Mouse (Mus musculus): ENCODE data around the gene Mid1ip1. TPM values are rescaled to one million over a fixed set of nuclear protein-coding genes. Genes with fewer than 3 reads are reported as not detected.

The Mid1ip1 gene
- 100 to 1,000 TPM; 108 to 113 TPM for total RNA-seq (2021)
- long read RNA-seq, experiment 1, transcript Mid1ip1-202 (2 exons, 2,022 nt) = minor isoform, 46 of 293 reads
- long read RNA-seq, experiment 1, transcript Mid1ip1-201 (2 exons, 2,019 nt) = major isoform, 209 of 293 reads
- long read RNA-seq, experiment 1, partial matches to known transcripts = 0 of 293 reads
- long read RNA-seq, experiment 1, other reads (novel, unspliced or antisense) = 37 of 293 reads
- long read RNA-seq, experiment 2, transcript Mid1ip1-201 (2 exons, 2,019 nt) = major isoform, 187 of 236 reads
- long read RNA-seq, experiment 2, transcript Mid1ip1-202 (2 exons, 2,022 nt) = minor isoform, 24 of 236 reads
- long read RNA-seq, experiment 2, partial matches to known transcripts = 0 of 236 reads
- long read RNA-seq, experiment 2, other reads (novel, unspliced or antisense) = 23 of 236 reads

DNA sequence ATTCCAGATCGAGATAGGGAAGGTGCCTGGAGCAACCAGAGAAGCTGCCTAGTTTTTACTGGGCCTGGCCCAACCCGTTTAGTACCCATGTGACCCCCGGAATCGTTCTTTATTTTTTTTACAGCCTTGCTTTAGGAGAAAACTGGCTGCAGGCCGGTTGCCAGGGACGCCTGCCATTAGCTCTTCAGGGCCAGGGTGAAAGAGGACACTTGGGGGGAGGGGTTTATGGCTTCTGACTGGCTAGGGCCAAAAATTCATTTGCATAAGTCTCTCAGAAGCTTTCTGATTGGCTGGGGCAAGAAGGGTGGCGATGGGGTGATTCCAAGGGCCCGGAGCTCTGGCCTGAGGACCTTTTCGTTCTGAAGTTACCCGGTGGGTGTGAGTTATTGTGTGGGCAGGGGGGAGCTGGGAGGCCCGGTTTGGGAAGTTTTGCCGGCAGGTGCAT lies at the start of gene Mid1ip1:
TSS of gene Mid1ip1 (plus strand) at position 318 of the 445 bp plus-strand sequence.
- DNase-seq (ENCODE audit: low spot score in 2 of 2) = peak; percentile 10 to 20

- DNase-seq (ENCODE audit: low spot score in 2 of 2) = no peak
Measured at GRCm38 (mm10) chrX:10694455-10695180, 20.2 kb upstream of the Mid1ip1 start.

DNA sequence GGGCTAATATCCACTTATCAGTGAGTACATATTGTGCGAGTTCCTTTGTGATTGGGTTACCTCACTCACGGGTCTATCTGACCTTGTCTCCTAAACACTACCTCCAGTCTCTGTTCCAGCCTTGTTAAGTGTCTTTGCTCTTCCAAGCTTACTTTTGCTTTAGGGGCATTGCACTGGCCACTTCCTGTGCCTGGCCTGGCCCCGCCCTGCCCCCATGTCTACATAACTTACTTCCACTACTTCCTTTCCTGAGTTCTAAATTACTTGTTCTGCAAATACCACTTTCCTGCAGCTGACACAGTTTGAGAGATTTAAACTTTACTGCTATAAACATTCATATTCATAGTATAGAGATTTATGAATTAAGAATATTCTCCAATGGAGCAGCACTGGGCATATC lies 8.1 kb upstream of the Mid1ip1 start:
- DNase-seq (ENCODE audit: low spot score in 2 of 2) = no peak

GRCm38 (mm10) chrX:10713839-10714637 lies 775 bp upstream of the Mid1ip1 start:
- no peak for DNase-seq (ENCODE audit: low spot score in 2 of 2)

DNA sequence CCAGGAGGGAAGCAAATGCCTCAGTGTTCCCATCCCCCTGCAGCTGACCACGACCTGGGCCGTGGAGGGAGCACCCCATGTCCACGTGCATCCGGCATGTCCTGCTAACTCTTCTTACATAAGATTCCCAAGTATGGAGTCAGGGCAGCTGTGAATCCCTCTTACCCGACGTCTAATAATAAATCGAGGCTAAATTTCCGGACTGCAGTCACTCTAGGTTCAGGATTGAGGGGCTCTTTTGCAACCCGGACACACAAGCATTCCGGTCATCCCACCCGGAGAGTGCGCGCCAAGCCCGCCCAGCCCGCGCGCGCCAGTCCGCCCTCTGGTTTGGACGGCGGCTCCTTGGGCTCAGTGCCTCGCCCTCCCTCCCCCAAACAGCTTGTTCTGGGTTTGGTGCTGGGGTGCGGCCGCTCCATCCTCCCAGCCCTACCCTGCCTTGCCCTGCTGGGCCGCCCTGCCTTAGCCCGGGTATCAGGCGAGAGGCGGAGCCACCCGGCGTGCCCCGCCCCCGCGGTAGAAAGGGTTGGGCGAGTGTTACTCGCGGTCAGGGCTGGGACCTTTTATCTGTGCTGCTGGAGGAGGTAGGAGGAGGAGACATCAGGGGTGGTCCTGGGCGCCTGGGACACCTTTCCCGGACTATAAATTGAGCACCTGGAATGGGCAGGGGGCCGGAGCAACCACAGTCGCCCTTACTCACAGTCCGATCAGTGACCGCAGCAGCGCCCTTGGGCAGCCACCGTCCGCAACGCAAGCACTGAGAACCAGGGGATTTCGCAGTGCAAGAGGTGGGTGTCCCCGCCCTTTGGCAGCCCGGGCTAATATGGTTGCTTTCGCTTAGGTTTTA lies 2.3 kb downstream of the Mid1ip1 start:
- DNase-seq (ENCODE audit: low spot score in 2 of 2) = peak; percentile 70 to 75

DNA sequence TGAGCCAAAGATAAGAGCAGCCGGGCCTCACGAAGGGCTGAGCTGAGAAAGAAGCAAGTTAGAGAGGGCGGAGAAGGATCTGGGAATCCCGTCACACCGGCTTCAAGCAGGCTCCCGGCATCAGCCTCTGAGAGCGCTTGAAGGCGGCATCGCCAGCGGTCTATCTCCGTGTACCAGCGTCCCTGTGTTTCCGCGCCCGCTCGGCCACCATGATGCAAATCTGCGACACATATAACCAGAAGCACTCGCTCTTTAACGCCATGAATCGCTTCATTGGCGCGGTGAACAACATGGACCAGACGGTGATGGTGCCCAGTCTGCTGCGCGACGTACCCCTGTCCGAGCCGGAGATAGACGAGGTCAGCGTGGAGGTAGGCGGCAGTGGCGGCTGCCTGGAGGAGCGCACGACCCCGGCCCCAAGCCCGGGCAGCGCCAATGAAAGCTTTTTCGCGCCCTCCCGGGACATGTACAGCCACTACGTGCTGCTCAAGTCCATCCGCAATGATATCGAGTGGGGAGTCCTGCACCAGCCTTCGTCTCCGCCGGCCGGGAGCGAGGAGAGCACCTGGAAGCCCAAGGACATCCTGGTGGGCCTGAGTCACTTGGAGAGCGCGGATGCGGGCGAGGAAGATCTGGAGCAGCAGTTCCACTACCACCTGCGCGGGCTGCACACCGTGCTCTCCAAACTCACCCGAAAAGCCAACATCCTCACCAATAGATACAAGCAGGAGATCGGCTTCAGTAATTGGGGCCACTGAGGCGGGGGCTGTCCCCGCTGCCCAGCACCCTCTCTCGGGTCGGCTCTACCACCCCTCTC lies 3.4 kb downstream of the Mid1ip1 start:
- peak; percentile 23 to 33 for DNase-seq (ENCODE audit: low spot score in 2 of 2)

DNA sequence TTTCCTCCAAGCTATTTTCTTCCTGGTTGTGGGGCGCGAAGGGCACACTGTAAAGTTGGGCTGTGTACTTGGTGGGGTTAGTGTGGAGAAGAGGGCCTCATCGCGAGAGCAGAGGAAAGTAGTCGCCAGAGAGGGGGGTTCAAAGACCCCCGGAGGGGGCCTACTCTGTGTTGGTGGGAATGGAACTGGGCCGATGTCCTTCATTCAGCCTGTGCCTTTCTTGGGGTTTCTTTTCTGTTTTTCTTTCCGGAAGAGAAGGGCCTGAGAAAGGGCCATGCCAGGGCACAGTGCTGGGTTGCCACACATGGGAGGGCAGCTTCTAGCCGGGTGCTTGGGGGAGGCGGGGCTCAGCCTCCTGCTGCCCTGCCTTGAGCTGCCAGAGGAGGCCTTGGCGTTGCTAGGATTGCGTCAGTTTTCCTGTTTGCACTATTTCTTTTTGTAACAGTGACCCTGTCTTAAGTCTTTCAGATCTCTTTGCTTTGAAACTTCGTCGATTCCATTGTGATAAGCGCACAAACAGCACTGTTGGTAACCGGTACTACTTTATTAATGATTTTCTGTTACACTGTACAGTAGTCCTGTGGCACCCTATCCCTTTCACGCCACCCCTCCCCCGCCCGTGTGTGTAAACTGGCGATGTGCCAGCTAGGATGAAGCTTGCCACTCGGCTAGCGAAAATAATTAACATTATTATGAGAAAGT lies 4.2 kb downstream of the Mid1ip1 start:
- peak; percentile 20 to 36 for DNase-seq (ENCODE audit: low spot score in 2 of 2)

DNA sequence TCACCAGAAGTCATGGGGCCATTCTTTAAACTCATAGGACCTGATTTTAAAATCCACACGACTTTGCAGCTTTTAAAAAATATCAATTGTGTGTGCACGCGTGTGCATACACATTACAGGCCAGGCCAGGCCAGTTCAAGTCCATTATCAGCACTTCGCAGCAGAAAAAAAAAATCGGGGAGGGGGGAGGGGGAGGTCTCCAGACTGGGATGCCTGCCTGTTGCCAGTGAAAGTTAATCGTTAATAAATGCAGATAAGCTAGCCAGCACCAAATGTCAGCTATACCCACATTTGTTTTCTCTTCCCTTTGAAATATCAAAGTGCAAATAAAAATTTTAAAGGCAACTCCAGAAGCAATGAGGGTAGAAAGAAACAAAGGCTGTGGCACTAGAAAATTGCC lies 5.6 kb downstream of the Mid1ip1 start:
- DNase-seq (ENCODE audit: low spot score in 2 of 2) = no peak

DNA sequence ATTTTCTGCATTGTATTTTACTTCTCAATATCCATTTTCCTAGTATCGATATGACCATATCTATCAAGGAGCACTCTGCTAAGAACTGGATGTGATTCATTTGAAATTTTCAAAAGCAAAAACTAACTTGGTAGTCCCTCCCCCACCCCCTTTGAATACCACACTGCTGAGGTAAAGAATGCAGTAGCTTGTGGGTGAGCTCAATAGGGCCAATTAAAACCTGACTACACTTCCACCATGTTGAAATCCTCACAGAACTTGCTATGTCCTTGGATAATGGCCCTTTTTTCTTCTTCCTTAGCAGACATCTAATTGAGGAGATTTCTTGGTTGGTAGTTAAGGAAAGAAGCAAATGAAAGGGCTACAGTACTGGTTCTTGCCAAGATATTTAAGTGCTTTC lies 9.8 kb downstream of the Mid1ip1 start:
- no peak for DNase-seq (ENCODE audit: low spot score in 2 of 2)

GRCm38 (mm10) chrX:10729488-10729887 lies 14.7 kb downstream of the Mid1ip1 start:
- DNase-seq (ENCODE audit: low spot score in 2 of 2) = no peak

DNA sequence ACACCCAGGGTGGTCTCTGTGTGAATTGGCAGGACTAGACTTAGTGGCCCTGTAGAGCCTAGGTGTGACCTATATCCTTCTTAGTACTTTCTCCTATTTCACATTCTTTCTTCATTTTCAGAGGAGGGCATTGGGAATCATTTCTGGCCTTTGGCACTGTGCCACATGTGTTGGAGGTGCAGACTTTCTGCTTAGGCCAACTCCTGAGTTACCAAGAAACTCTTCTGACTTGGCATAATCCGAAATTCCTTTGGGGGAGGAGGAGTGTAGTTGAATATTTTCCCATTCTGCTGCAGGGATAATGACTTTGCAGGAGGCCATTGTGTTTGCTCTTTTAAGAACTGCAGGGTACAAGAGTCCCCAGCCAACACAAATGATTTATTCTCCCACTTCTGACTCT lies 19.6 kb downstream of the Mid1ip1 start:
- DNase-seq (ENCODE audit: low spot score in 2 of 2) = no peak

DNA sequence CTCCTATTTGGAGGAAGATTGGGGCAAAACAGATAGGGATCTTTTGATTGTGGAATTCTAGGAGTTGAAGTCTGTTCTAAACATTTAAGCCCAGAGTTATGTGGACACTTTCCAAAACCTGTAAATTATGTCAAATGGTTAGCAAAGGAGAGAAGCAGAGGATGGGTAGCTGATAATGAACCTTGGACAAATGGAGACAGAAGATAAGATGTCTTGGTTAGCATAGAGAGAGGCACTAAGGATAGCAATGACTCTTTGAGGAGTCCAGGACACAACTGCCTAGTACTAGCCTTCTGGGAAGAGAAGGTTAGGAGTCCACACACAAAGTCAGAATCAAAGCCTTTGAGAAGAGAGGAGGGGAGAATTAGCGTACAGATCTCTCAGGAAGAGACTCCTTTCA lies 20.1 kb downstream of the Mid1ip1 start:
- no peak for DNase-seq (ENCODE audit: low spot score in 2 of 2)

DNA sequence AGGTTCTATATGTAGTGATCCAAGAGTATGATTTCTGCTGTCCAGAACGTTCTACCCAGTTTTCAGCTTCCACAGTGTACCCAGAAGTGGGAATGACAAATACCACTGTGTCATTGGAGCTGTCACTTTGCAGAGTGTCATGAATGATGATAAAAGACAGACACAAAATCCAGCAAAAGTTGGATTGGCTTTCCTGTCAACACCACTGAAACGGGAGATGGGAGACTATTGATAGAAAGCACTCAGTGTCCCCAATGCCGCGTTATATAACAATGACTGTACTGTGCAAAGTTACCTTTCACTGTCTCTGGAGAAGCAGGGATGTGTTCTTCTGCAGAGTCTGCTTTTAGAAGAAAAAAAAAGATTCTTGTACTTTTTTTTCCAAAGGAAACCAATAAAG lies 44.1 kb downstream of the Mid1ip1 start:
- no peak for DNase-seq (ENCODE audit: low spot score in 2 of 2)

GRCm38 (mm10) chrX:10763476-10764016 lies 48.7 kb downstream of the Mid1ip1 start:
- DNase-seq (ENCODE audit: low spot score in 2 of 2) = no peak

Other genes starting within 250 kb of the Mid1ip1 start
- 1,000 to 10,000 TPM; 1,249 to 1,400 TPM for gene Tspan7, start 229.9 kb upstream of the Mid1ip1 start, total RNA-seq (2021)